Mouse (Mus musculus) adrenal gland, adult 8-10 months (tissue): ENCODE results near the gene Gm20388. TPM values are rescaled to one million over a fixed set of nuclear protein-coding genes. Genes with fewer than 3 reads are reported as not detected.

Experiments
- DNase-seq: peaks from one replicate; pipeline ENCODE4 v3.0.0; 2022
- total RNA-seq, 4 experiments: library from RNA; stranded (reverse); gene quantifications; 2 replicates each; pipeline ENCODE4 v1.2.4; 2022

The Gm20388 gene
- total RNA-seq, 4 experiments from 2014 or later = 1.7 to 16.9 (median 5.8) TPM

DNA sequence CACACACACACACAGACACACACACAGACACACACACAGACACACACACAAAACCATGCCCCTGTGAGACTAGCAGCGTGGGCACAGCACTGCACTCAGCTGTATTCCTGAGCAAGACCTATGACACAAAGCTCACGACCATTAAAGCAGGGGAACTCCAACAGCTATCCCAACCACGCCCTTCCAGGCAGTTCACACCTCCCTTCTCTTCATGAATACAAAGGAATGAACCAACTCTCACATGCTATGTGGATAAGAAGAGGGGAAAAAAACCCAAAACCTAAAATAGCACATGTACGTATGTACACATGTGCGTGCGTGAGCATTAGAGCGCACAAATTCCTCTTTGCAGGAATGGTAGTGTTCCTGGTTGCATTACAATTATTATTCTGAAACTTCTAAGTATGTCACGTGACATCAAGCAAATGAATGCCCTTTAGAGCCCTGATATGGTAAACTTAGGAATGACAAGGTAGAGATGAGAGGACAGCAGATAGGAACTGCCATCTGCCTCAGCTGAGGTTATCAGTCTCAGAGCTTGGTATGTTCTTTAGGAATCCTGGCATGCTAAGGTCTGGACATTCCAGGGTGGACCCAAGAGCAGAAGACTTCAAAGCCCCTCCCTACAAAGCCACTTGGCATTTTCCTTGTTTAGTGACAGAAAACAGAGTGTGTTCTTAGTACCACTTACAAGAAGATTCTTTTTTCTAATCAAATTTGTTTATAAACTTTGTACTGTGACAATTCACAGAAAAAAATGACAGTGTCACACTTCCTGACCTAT lies 3015.5 kb downstream of the Gm20388 start:
- no peak for DNase-seq

DNA sequence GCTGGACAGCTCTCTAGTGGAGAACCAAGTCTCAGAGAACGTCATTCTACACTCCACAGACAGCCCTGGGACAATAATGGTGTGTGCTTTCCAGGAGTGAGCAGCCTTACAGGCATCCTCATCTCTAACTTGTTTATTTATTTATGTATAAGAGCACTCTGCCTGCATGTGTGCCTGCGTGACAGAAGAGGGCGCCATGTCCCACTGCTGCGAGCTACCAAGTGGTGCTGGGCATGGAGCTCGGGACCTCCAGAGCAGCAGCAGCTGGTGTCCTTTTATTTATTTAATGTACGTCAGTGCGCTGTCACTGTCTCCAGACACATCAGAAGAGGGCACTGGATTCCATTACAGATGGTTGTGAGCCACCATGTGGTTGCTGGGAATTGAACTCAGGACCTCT lies 3016.1 kb downstream of the Gm20388 start:
- DNase-seq = no peak

DNA sequence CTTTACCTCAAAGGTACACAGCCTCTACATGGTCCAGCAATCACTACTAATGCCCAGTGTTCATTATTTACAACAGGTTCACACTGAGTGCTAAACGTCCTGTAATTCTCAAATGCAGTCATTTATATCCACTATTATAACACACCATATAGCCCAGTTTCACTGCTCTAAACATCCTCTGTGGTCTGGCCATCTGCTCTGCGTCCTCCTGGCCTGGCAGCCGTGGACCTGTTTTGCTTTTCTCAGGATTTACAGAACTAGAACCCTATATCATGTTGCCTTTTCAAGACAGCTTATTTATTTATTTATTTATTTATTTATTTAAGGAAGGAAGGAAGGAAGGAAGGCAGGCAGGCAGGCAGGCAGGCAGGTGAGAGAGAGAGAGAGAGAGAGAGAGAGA lies 3017.2 kb downstream of the Gm20388 start:
- no peak for DNase-seq

DNA sequence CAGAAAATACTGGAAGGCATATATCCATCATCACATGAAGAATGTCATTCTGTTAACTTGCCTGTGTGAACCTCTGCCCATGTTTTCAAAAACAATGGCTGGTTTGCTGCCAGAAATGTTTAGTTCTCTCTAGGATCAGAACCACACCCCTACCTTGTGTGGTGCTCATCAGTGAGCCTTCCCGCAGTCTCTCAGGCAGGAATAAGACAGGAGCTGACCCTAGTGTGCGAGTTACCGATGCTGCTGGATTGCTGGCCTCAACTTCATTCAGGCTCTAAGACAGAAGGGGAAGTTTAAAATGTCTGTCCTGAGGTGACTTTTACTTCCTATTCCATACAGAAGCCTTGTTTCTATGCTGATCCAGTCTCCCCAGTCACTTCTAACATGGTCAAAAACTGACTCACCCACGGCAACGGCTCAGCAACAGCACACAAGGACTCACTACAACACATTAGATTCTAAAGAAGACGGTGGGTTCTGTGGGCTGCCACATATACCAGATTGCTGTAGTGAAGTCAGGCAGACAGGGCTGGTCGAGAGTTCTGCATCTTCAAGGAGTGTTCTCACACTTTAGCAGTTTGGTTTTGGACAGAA lies 3018.1 kb downstream of the Gm20388 start:
- DNase-seq = no peak

DNA sequence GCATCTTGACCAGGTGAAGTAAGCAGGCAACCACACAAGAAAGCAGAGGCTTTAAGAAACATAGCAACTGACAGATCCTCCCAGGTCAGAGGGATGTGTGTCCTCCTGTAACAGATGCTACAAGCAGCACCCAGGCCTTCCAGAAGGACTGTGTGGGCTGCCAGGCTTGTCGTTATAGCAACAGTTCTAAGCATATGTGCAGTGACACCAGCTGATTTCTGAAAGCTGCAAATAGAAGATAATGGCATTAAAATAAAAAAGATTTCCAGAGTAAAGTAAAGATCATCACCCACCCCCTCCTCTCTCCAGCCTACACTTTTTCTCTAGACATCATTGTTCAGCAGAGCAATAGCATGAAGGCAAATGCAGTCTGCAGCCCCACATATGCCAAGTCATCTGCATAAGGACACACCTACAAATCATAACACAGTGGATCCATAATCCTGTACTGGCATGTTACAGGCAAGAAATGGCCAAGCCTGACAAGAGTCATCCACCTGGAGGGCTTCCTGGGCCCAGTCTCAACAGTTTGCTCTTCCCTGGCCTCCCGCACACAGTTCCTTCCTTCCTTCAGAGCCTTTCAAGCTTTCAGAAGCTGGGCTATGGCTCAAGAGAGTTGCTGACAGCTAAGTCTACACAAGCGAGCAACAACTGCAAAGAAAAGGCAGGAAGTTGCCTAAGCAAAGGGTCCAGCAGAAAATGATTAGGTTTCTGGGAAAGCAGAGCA lies 3021.4 kb downstream of the Gm20388 start:
- DNase-seq = no peak

DNA sequence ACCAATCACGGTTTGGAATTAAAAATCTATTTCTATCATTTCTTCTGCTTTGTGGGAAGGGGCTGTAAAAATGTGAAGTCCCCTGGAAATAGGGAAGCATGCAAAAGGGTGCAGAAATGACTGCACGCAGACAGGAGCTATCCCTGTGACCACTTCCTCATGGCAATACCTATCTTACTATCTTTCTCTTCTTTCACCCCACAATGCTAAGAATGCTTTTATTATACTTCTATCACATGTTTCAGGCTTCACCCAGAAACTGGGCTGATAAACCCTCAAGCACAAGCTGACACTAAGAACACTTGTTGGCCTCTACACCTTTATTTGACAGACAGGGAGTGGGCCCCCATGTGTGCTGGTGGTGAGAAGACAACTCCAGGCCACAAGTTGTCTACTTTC lies 3021.9 kb downstream of the Gm20388 start:
- DNase-seq = no peak

DNA sequence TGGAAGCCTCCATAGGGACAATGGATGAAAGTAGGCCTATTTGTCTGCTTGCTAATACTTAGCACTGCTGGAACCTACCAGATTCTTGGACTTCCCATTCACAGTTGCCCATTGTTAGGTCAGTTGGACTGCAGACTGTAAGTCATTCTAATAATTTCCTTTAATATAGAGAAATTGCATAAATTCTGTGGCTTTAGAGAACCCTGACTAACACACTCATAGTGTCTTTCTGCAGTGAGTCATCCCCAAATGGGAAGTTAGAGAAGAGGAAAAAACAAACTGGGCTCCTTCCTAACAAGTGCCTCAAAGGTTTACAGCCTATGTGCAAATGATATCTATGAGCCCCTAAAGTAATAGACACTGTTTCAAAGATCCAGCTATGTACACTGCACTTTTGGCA lies 3023.3 kb downstream of the Gm20388 start:
- DNase-seq = no peak

DNA sequence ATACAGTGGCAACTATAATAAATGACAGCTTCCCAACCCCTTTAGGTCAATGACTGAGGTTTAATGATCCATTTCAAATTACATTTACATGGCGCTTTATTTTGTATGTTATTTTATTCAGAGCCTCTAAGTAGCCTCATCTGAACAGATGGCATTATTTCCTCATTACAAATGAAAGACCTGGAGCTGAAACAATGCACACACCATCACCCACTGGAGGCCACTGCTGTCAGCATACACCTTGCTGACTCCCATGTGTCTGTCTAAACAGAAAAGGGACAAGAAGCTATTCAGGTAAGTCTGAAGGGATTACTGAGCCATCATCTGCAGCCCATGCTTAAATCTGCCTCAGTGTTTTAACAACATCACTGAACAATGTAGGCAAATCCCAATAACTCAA lies 3024.5 kb downstream of the Gm20388 start:
- DNase-seq = no peak

DNA sequence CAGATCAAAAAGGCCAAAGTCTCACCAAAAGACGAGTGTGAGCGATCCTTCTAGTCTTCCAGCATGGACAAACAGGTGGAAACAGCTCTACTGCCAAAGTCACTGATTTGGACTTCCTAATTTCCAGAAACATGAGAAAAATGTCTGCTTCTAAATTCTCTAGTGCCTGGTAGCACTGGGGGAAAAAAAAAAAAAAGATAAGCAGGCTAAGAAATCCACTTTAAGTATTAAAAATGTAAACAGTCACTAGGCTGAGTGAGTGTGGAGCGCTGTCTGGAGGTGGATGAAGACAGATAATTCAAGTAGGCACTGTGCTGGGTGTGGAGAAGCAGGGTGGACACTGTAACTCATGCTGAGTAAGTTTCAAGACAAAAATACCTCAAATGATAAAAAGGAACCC lies 3025.3 kb downstream of the Gm20388 start:
- no peak for DNase-seq

DNA sequence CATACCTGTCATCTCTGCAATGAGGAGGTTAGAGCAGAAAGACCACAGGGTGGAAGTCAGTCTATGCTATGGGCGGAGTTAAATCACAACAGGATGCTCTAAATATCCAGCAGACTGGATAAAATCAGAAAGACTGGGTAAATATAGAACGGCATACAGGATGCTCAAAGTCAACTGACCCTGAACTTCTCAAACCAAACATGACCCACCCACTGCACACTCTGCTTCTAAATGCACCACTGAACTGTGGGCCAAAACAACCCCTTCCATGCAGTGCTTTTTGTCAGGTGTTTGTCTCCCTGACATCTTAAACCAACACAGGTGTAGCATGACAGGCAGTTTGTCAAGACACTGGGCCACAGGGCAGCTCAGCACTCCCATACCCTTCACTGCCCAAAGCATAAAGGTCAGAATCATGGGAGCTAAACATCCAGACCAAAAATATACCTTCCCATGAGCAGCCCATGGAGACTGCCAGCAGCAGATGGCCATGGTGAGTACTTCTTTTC lies 3027.0 kb downstream of the Gm20388 start:
- DNase-seq = no peak

DNA sequence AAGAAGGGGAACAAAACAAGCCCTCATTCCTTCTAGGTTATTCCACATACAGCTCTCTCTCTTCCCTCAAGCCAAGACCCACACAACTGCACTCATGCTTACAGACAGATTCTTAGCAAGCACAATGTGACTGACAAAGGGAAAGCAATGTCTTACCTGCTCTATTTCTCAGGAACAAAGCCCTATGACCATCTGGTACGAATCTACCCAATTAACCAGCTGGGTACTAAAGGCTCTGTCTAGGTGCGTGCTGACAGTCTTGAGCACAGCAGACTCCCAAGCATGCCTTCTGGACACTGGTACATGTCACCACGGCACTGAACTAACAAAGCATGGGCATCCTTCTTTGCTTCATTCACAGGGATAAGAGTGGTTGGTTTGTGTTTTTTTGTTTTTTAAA lies 3027.5 kb downstream of the Gm20388 start:
- DNase-seq = no peak

DNA sequence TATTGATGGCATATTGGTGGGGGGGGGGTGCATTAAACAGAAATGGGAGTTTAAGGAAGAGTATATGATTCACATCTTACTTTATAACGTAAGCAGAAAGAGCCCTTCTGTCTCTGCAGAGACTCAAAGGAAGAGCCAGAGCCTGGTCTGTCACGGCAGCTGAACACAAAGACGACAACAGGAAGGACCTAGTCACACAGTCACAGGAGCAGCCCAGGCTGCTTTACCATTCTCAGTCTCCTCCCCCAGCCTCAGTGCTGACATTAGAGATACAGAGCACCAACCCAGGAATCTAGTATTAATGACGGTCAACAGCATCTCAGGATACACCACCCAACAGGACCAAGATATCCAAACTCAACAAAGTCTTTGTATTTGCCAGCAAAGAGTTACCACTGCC lies 3027.9 kb downstream of the Gm20388 start:
- DNase-seq = no peak

DNA sequence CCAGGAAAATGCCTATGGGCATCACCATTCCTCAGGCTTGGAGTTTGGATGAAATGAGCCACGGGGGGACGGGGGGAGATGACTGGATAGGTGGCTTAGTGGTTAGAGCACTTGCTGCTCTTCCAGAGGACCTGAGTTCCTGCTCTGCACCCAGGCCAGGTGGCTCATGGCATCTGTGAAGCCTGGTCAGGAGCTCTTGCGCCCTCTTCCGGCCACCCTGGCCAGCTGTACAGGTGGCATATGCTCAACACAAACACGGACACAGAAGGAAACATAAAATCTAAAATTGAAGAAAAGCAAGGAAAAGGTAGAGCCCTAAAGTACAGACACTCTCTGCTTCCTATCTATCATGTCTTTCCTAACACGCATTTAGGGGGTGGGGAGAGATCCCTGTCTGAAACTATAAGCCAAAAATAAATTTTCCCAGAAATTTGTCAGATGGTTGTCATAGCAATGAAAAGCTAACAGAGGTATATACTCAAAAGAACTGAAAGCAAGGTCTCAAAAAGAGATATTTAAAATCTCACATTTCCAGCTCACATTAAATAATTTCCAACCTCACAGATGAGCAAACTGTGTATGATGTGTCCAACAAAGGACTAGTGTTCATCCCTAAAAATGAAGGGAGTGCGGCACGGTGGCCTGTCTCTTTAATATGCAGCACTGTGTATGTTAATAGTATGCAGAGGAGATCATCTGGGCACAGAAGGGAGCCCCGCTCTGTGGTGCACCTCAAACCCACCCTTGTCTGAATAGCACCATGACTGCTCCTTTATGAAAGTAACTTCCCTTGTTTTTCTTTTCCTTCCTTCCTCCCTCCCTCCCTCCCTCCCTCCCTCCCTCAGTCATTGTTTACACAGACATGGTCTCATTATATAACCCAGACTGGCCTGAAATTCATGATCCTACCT lies 3032.4 kb downstream of the Gm20388 start:
- DNase-seq = no peak

DNA sequence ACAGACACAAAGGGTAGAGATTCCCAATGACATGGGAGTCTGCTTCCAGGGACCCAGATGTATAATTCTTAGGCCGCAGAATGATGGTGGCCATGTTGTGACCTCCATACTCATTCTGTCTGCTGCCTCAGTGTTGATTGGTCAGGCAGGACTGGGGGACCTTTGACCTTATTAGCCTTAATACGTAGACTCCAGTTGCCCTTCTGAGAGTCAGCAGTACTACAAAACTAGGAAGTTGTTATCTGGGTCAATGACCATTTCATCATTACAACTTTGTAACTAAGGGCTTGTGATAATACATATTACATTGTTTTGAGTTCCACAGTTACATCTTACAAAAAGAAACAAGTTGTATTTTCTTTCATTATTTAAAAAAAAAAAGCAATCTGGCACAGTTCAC lies 3035.1 kb downstream of the Gm20388 start:
- no peak for DNase-seq

DNA sequence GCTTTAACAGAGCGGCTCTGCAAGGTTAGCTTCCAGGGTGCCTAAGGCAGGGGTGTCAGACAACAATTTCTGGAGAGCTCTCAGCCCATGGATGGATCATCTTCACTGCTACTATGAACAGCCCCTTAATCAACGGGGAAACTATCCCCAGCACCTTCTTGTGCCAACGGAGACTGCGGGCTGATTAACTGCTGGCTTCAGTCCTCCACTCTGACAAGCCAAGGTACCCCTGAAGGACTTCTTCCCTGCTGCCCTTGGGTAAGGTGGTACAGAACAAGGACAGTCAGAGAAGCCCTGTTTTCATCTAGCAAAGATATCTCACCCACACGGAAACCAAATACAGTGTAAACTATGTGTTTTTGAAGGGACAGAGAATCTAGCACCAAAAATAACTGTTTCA lies 3039.1 kb downstream of the Gm20388 start:
- peak; percentile 68 for DNase-seq

DNA sequence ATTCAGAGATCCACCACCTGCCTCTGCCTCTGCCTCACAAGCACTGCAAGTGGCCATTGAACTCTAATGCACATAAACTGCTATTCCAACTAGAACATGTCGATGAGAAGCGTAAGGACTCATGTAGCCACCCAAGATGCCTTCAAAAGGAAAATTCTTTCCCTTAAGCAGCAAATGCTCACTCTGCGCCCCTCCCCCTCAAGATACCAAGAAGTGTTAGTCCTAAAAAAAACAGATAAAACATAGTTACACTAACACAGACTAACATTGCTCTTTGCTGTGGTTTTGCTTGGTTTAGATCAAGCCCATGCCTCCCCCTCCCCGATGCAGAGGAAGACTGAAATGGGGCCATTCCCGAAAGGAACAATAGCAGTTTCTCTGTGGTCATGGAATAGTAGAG lies 3040.8 kb downstream of the Gm20388 start:
- no peak for DNase-seq

DNA sequence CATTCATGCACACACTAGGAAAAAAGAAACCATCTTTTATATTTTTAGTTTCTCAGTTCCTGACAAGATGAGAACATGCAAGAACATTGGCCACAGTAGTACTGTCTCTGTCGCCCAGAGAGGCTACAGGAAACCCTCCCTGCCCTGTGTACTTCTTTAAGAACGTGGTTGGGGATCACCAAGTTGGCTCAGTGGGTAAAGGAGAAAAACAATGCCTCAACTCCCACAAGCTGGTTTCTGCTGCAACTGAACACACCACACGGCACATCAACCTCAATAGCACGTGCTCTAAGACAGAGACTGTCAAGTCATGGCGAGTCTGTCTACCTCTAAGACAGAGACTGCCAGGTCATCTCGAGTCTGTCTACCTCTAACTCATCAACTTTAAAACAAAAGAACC lies 3042.4 kb downstream of the Gm20388 start:
- no peak for DNase-seq

DNA sequence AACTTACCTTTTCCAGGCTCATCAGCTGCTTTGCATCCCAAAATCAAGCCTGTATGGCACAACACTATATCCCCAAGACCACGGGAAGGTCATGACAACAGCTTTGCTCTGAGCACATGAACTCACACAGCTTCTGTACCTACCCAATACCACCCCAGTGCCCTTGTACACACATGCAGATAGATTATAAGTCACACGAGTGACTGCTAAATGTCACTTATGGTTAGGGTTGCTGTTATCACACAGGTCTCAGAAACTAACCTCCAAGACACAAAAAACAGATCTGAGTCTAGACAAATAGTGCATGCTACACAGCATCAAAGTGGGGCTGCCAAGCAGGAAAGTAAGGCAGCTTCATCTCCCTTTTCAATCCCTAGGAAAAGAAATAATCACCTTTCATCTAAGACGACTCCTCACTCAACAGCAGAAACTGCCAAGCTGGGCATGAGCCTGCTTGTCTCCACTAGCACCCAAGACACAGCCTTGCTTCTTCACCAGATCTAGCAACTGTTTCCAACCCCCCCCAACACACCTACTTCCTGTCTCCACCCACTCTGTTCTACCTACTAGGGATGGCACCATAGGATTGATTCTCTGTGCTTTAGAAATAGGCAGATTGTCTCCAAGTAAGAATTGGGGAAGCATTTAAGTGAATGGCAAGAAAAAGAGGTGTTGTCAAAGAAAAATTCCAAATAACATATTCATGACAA lies 3043.6 kb downstream of the Gm20388 start:
- DNase-seq = no peak

DNA sequence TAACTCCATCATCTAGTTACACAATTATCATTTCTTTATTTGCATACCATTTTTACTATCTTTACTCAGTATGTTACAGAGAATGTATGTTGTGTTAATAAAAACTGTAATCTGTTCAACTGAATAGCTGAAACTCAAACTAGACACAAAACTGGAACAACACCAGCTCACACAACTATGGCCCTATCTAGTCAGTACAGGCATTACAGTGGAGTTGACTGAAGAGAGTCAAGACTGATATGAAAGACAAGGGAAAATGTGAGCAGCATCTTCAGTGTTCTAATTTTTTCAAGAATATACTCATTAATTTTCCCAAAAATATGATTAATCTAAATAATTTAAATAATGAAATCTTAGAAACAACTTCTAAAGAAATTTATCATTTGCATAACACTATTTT lies 3044.6 kb downstream of the Gm20388 start:
- no peak for DNase-seq

DNA sequence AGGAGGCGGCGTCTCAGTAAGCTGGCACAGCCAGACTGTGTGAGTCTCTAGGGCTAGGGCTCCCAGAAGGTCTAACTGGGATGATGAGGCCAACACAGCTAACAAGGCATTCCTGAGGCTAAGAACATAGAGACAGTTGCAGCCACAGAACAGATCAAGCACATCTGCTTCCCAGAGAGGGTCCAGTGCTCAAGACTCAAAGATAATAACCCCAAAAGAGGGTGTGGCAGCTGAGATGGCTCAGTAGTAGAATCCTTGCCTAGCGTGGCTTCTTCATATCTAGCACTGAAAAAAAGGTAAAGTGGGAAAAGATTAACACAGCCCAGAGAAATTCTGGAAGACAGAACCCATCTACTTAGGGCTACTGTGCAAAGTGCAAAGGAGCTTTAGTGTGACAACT lies 3045.4 kb downstream of the Gm20388 start:
- no peak for DNase-seq

DNA sequence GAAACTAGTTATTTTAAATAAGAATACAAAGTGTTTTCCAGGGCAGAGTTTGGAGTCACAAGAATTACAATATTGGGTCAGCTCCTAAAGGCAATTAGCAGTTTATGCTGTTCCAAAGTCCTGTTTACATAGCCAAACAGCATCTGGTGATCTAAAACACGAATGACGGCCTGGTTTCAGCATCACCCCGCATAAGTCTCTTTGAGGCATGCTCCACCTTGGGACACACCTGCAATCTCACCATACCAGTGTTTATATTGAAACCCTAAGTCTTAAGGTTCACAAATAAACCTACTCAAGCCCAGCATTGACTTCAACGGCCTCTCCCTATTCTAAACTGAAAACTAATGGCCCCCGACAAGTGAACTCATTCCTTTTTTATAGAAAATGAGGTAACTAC lies 3049.7 kb downstream of the Gm20388 start:
- no peak for DNase-seq

DNA sequence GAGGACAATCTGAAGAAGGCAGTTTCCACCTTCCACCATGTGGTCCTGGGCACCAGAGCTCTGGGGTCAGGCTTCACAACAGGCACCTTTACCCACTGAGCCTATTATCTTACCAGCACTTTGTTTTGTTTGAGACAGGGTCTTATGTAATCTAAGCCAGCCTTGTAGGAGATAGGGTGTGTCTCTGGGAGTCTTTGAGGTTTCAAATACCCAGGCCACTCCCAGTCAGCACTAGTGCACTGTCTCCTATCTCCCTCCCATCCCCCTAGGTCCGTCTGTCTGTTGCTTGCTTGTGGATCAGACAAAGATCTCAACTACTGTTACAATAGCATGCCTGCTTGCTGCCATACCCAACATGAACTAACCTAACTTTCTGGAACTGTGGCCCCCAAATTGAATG lies 3050.3 kb downstream of the Gm20388 start:
- DNase-seq = no peak
